Mouse (Mus musculus) limb, embryonic 12.5 days (tissue): ENCODE data around the gene Ing3. TPM values are rescaled to one million over a fixed set of nuclear protein-coding genes. Genes with fewer than 3 reads are reported as not detected.

ENCODE experiments used
- ATAC-seq: fragments of 200-750 bp; cut with Nextera tagmentation; 2 replicates; pipeline ENCODE4 v1.8.0; 2017; ENCODE audit warnings: low read depth, moderate TSS enrichment; ENCODE audit not compliant: insufficient number of reproducible peaks, insufficient read depth, low FRiP score, low TSS enrichment
- H3K27ac ChIP-seq: fragments of 300-500 bp; sonication (generic); 2 replicates; pipeline ENCODE4 v1.5.1; 2016; ENCODE audit warnings: mild to moderate bottlenecking, moderate library complexity
- H3K27me3 ChIP-seq: fragments of 300-500 bp; sonication (generic); 2 replicates; pipeline ENCODE4 v1.6.1; 2016; ENCODE audit warnings: mild to moderate bottlenecking, moderate library complexity
- H3K36me3 ChIP-seq: fragments of 300-500 bp; sonication (generic); 2 replicates; pipeline ENCODE4 v1.6.1; 2016; ENCODE audit warnings: mild to moderate bottlenecking, moderate library complexity
- H3K4me1 ChIP-seq: fragments of 300-500 bp; sonication (generic); replicated peaks from 2 replicates; pipeline ENCODE4 v1.6.1; 2016
- H3K4me2 ChIP-seq: fragments of 300-500 bp; sonication (generic); 2 replicates; pipeline ENCODE4 v1.6.1; 2016; ENCODE audit warnings: mild to moderate bottlenecking, moderate library complexity
- H3K4me3 ChIP-seq: fragments of 300-500 bp; sonication (generic); replicated peaks from 2 replicates; pipeline ENCODE4 v1.5.1; 2016; ENCODE audit warnings: mild to moderate bottlenecking
- H3K9ac ChIP-seq: fragments of 300-500 bp; sonication (generic); replicated peaks from 2 replicates; pipeline ENCODE4 v1.6.1; 2016; ENCODE audit warnings: mild to moderate bottlenecking, moderate library complexity
- H3K9me3 ChIP-seq: fragments of 300-500 bp; sonication (generic); 2 replicates; pipeline ENCODE4 v1.6.1; 2016; ENCODE audit warnings: mild to moderate bottlenecking, moderate library complexity
- WGBS: fragments of 180-500 bp; shearing (Covaris S2); methylation state at CpG from one replicate; pipeline ENCODE4 v1.1.7; 2016; 5-methylcytosine and 5-hydroxymethylcytosine counted together
- polyA plus RNA-seq: library from polyadenylated mRNA; unstranded; fragments of >200 nt; fragmentation: Nextera tagmentation; extraction: Ambion mirVana; gene quantifications from 2 replicates; pipeline ENCODE4 v1.2.1, GENCODE M21; 2016

Gene Ing3
- polyA plus RNA-seq, 1 experiment from 2014 or later = 71.1 TPM

GRCm38 (mm10) chr6:21977532-21977931 is 28.2 kb downstream of the Ing3 start:
- Histone ChIP-seq H3K4me2 (no peak overlapping the region), H3K4me1 (no peaks in the 10 kb centered on the region), H3K36me3 (peaks cover 26% of the 10 kb centered on the region), H3K9ac (no peak overlapping the region), H3K4me3 (no peak overlapping the region), H3K9me3 (no peaks in the 10 kb centered on the region), H3K27ac (no peak overlapping the region), H3K27me3 (no peaks in the 10 kb centered on the region)
- WGBS = 57% methylated on average over 2 of the region's 2 CpGs
- no peak for ATAC-seq

GRCm38 (mm10) chr6:21981114-21981513 is 31.7 kb downstream of the Ing3 start:
- Histone ChIP-seq H3K9ac (no peak overlapping the region), H3K4me3 (no peak overlapping the region), H3K36me3 (peaks cover 4% of the 10 kb centered on the region; the same call in 1 of the 2 replicates), H3K9me3 (no peaks in the 10 kb centered on the region), H3K4me2 (no peak overlapping the region), H3K27ac (no peak overlapping the region), H3K27me3 (no peaks in the 10 kb centered on the region), H3K4me1 (no peaks in the 10 kb centered on the region; the same call in 1 of the 2 replicates)
- WGBS = 93% methylated on average over 1 of the region's 1 CpGs
- no peak for ATAC-seq

- peak; percentile 84 for ATAC-seq
- no peaks in the 10 kb centered on the region; the same call in 1 of the 2 replicates for H3K4me1 ChIP-seq
- peak overlapping the region; percentile 91 for H3K27ac ChIP-seq
- peak overlapping the region; percentile 59 for H3K4me3 ChIP-seq
- H3K36me3 ChIP-seq = no peaks in the 10 kb centered on the region
- WGBS = 5% methylated on average over 16 of the region's 16 CpGs
- H3K4me2 ChIP-seq = peak overlapping the region; percentile 76
- peak overlapping the region; percentile 77 for H3K9ac ChIP-seq
- no peaks in the 10 kb centered on the region for H3K27me3 ChIP-seq
- H3K9me3 ChIP-seq = no peaks in the 10 kb centered on the region
These were observed 35.8 kb downstream of the Ing3 start for GRCm38 (mm10) chr6:21984990-21985731.

GRCm38 (mm10) chr6:21985732-21986540 is 36.6 kb downstream of the Ing3 start, which contains the start of gene Cped1:
Gene Cped1, plus strand, starts transcription at chr6:21985916.
- WGBS = under 1% methylated on average over 38 of the region's 38 CpGs
- peak; percentile 54 for ATAC-seq

GRCm38 (mm10) chr6:21986660-21987331 is 37.4 kb downstream of the Ing3 start:
- H3K9ac ChIP-seq = peak overlapping the region; percentile 77
- ATAC-seq = no peak; the same call in 1 of the 2 replicates
- no peaks in the 10 kb centered on the region for H3K27me3 ChIP-seq
- H3K4me2 ChIP-seq = peak overlapping the region; percentile 76
- H3K4me3 ChIP-seq = peak overlapping the region; percentile 59
- no peaks in the 10 kb centered on the region for H3K36me3 ChIP-seq
- no peaks in the 10 kb centered on the region for H3K9me3 ChIP-seq
- peaks cover 11% of the 10 kb centered on the region for H3K4me1 ChIP-seq
- peak overlapping the region; percentile 91 for H3K27ac ChIP-seq
- 3% methylated on average over 24 of the region's 24 CpGs for WGBS

More at GRCm38 (mm10) chr6:21985732-21986540, 36.6 kb downstream of the Ing3 start, which contains the start of gene Cped1:
- H3K9me3 ChIP-seq = no peaks in the 10 kb centered on the region
- H3K4me3 ChIP-seq = peak within 1 kb of the TSS; percentile 59
- H3K4me1 ChIP-seq = peaks cover 3% of the 10 kb centered on the region
- peak within 1 kb of the TSS; percentile 77 for H3K9ac ChIP-seq
- H3K27ac ChIP-seq = peak within 1 kb of the TSS; percentile 91
- H3K36me3 ChIP-seq = no peaks in the 10 kb centered on the region
- no peaks in the 10 kb centered on the region for H3K27me3 ChIP-seq
- peak within 1 kb of the TSS; percentile 76 for H3K4me2 ChIP-seq

GRCm38 (mm10) chr6:21987554-21987953 is 38.2 kb downstream of the Ing3 start:
- H3K9me3 ChIP-seq = no peaks in the 10 kb centered on the region
- 28% methylated on average over 2 of the region's 2 CpGs for WGBS
- H3K9ac ChIP-seq = peak overlapping the region; percentile 77
- peak overlapping the region; percentile 86 for H3K27ac ChIP-seq
- H3K4me3 ChIP-seq = peak overlapping the region; percentile 59
- ATAC-seq = no peak
- H3K4me2 ChIP-seq = peak overlapping the region; percentile 76
- H3K27me3 ChIP-seq = no peaks in the 10 kb centered on the region
- peaks cover 7% of the 10 kb centered on the region for H3K36me3 ChIP-seq
- peaks cover 11% of the 10 kb centered on the region for H3K4me1 ChIP-seq

GRCm38 (mm10) chr6:21988296-21988695 is 38.9 kb downstream of the Ing3 start:
- peak overlapping the region; percentile 56 for H3K9ac ChIP-seq
- H3K27ac ChIP-seq = peak overlapping the region; percentile 76
- H3K4me1 ChIP-seq = peaks cover 11% of the 10 kb centered on the region
- 45% methylated on average over 5 of the region's 5 CpGs for WGBS
- H3K9me3 ChIP-seq = no peaks in the 10 kb centered on the region
- H3K4me3 ChIP-seq = peak overlapping the region; percentile 59
- no peaks in the 10 kb centered on the region for H3K27me3 ChIP-seq
- ATAC-seq = no peak
- H3K4me2 ChIP-seq = peak overlapping the region; percentile 76
- H3K36me3 ChIP-seq = peaks cover 13% of the 10 kb centered on the region

- peaks cover 11% of the 10 kb centered on the region for H3K4me1 ChIP-seq
- WGBS = 30% methylated on average over 4 of the region's 4 CpGs
- H3K4me3 ChIP-seq = peak overlapping the region; percentile 59
- peak overlapping the region; percentile 56 for H3K9ac ChIP-seq
- peaks cover 13% of the 10 kb centered on the region for H3K36me3 ChIP-seq
- no peak for ATAC-seq
- peak overlapping the region; percentile 76 for H3K4me2 ChIP-seq
- H3K9me3 ChIP-seq = no peaks in the 10 kb centered on the region
- no peaks in the 10 kb centered on the region for H3K27me3 ChIP-seq
- peak overlapping the region; percentile 76 for H3K27ac ChIP-seq
These were observed 39.7 kb downstream of the Ing3 start for GRCm38 (mm10) chr6:21989081-21989480.

GRCm38 (mm10) chr6:21990181-21991135 is 41.1 kb downstream of the Ing3 start:
- Histone ChIP-seq H3K9me3 (no peaks in the 10 kb centered on the region), H3K9ac (peak overlapping the region; percentile 40; the same call in 1 of the 2 replicates), H3K27me3 (no peaks in the 10 kb centered on the region), H3K4me3 (peak overlapping the region; percentile 59), H3K4me1 (peaks cover 22% of the 10 kb centered on the region), H3K27ac (peak overlapping the region; percentile 81), H3K4me2 (peak overlapping the region; percentile 76), H3K36me3 (peaks cover 13% of the 10 kb centered on the region)
- no peak; the same call in 1 of the 2 replicates for ATAC-seq
- WGBS = 39% methylated on average over 9 of the region's 9 CpGs

GRCm38 (mm10) chr6:21991151-21991550 is 41.8 kb downstream of the Ing3 start:
- Histone ChIP-seq H3K27ac (peak overlapping the region; percentile 74), H3K9ac (no peak overlapping the region), H3K36me3 (peaks cover 13% of the 10 kb centered on the region), H3K4me3 (peak overlapping the region; percentile 59), H3K9me3 (no peaks in the 10 kb centered on the region), H3K4me1 (peaks cover 28% of the 10 kb centered on the region), H3K4me2 (peak overlapping the region; percentile 76), H3K27me3 (no peaks in the 10 kb centered on the region)
- ATAC-seq = no peak
- 43% methylated on average over 4 of the region's 4 CpGs for WGBS
